Comparison of ENCODE assay signal across 8 mouse cellular contexts in the genomic region with DNA sequence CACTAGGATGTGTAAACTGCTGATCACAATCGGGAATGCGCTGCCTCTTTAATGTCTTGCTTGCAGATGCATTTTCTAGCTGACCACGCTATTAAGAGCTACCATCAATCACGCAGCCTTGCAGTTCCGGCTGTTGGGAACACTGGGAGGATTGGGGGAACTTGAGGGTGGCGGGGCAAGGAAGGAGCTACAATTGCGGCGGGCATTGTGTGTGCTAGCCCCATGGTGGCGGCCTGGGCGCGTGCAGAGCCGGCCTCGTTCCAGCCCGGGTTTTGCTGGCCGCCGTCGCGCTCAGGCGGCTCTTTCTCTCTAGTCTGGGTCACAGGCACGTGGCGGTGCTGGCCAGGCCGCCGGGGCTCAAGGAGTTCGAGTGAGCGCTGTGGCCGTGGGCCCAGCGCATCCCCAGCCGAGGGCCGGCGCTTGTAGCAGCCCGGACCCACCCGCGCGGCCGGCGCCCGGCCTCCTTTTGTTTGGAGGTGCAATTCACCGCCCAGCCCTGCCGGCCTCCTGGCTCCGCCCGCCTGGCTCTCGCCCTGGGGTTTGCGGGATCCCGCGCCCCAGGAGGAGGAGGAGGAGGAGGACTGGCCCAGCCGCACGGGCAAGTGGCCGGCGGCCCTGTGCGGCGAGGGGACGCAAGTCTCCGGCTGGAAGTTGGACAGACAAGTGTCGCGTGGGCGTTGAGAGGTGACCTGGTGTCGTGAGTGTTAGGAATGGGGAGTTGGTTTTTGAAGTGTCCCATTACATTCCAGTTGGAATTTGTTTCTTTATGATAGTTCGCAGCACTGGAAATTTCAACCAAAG.
DNase-seq lines count a peak whose midpoint lies in the region; ATAC-seq lines count a peak whose summit lies in the region.

No protein-coding gene starts in this region.

- ATAC-seq in common myeloid progenitor, adult 5-6 weeks (replicated peaks; ENCODE audit: low read depth, poor library complexity, severe bottlenecking): peak; percentile 64
- ATAC-seq in inflammation-experienced regulatory T-cells, adult 6 months: peak; percentile 73
- ATAC-seq in megakaryocyte-erythroid progenitor cell, adult 5-6 weeks (replicated peaks; ENCODE audit: low FRiP score, low TSS enrichment, poor library complexity, severe bottlenecking): peak; percentile 75

- peak; percentile 81 to 93 for DNase-seq in adrenal gland, adult (ENCODE audit: inconsistent age in 2 of 2, low spot score in 1 of 2)
- peak; percentile 83 for DNase-seq in gastrocnemius, postnatal 14 days
- peak; percentile 68 to 75 for DNase-seq in left cerebral cortex, postnatal 25 days (ENCODE audit: low spot score in 2 of 2)
- DNase-seq in right cerebral cortex, postnatal 25 days: peak; percentile 71
- peak; percentile 58 to 73 for DNase-seq in urinary bladder, postnatal 36 days (ENCODE audit: low spot score in 2 of 2)

- intact Hi-C loops in gastrocnemius, postnatal 14 days (cut with DNase I; ENCODE audit: low total_unique reads): no loop called here
- intact Hi-C loops in left cerebral cortex, postnatal 25 days (cut with DNase I): no loop called here

Comparison
In these comparisons a context has a peak if more than half of its experiments do, and no peak if none do; other contexts are left out.
1. Peak in every context shown above with its lines: DNase-seq and ATAC-seq.